Mouse (Mus musculus) hindbrain, embryonic 16.5 days (tissue): ENCODE results near the gene Hnrnpa0. TPM values are rescaled to one million over a fixed set of nuclear protein-coding genes. Genes with fewer than 3 reads are reported as not detected.

Experiments
- ATAC-seq: fragments of 200-750 bp; cut with Nextera tagmentation; 2 replicates; pipeline ENCODE4 v1.8.0; 2017; ENCODE audit warnings: moderate TSS enrichment, moderate library complexity
- H3K27ac ChIP-seq: fragments of 300-500 bp; sonication (generic); 2 replicates; pipeline ENCODE4 v1.5.1; 2014; ENCODE audit warnings: low read depth, mild to moderate bottlenecking, control low read depth, low read length, moderate library complexity
- H3K27me3 ChIP-seq: fragments of 300-500 bp; sonication (generic); replicated peaks from 2 replicates; pipeline ENCODE4 v1.6.1; 2014; ENCODE audit warnings: low read length; ENCODE audit not compliant: control insufficient read depth, insufficient read depth
- H3K36me3 ChIP-seq: fragments of 300-500 bp; sonication (generic); 2 replicates; pipeline ENCODE4 v1.6.1; 2014; ENCODE audit warnings: mild to moderate bottlenecking, low read length, moderate library complexity, mixed read lengths; ENCODE audit not compliant: control insufficient read depth, insufficient read depth
- H3K4me1 ChIP-seq: fragments of 300-500 bp; sonication (generic); 2 replicates; pipeline ENCODE4 v1.6.1; 2014; ENCODE audit warnings: low read depth, low read length; ENCODE audit not compliant: control insufficient read depth, insufficient read depth
- H3K4me2 ChIP-seq: fragments of 300-500 bp; sonication (generic); 2 replicates; pipeline ENCODE4 v1.6.1; 2014; ENCODE audit warnings: mild to moderate bottlenecking, low read length, control low read depth, moderate library complexity
- H3K4me3 ChIP-seq: fragments of 300-500 bp; sonication (generic); 2 replicates; pipeline ENCODE4 v1.5.1; 2014; ENCODE audit warnings: mild to moderate bottlenecking, low read length, control low read depth, moderate library complexity
- H3K9ac ChIP-seq: fragments of 300-500 bp; sonication (generic); 2 replicates; pipeline ENCODE4 v1.6.1; 2014; ENCODE audit warnings: low read depth, mild to moderate bottlenecking, control low read depth, low read length, moderate library complexity
- H3K9me3 ChIP-seq: fragments of 300-500 bp; sonication (generic); 2 replicates; pipeline ENCODE4 v1.6.1; 2014; ENCODE audit warnings: mild to moderate bottlenecking, low read length, moderate library complexity; ENCODE audit not compliant: control insufficient read depth
- WGBS: fragments of 180-500 bp; shearing (Covaris S2); extraction: QIAGEN DNeasy Blood & Tissue Kit; methylation state at CpG from one replicate; pipeline ENCODE4 v1.1.7; 2014; 5-methylcytosine and 5-hydroxymethylcytosine counted together
- polyA plus RNA-seq: library from polyadenylated mRNA; unstranded; fragments of >200 nt; fragmentation: Nextera tagmentation; extraction: Ambion mirVana; gene quantifications from 2 replicates; pipeline ENCODE4 v1.2.1, GENCODE M21; 2015

Hnrnpa0 gene
- polyA plus RNA-seq, 1 experiment from 2014 or later, result 27.7 TPM

DNA sequence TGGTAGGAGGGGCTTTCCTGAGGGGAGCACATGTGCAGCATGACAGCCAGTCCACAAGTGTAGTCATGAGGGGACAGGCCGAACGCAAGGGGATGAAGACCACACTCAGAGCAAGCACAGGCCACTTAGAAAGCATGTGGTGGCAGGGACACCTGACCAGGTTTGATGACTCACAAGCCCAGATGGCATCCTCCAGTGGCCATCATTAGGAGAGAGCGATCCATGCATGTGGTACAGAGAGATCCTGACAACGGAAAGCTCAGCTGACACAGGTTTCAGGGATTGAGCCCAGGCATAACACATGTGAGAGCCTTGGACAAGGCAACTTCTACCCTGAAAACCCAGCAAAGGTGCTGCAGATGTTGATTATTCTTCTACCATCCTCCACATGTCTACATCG lies 44.0 kb downstream of the Hnrnpa0 start:
- Histone ChIP-seq H3K27ac (no peak overlapping the region), H3K36me3 (peaks cover 8% of the 10 kb centered on the region), H3K9ac (no peak overlapping the region), H3K4me1 (no peaks in the 10 kb centered on the region), H3K4me2 (no peak overlapping the region), H3K4me3 (no peak overlapping the region), H3K9me3 (no peaks in the 10 kb centered on the region), H3K27me3 (no peaks in the 10 kb centered on the region)
- 92% methylated on average over 5 of the region's 5 CpGs for WGBS
- ATAC-seq, result no peak

DNA sequence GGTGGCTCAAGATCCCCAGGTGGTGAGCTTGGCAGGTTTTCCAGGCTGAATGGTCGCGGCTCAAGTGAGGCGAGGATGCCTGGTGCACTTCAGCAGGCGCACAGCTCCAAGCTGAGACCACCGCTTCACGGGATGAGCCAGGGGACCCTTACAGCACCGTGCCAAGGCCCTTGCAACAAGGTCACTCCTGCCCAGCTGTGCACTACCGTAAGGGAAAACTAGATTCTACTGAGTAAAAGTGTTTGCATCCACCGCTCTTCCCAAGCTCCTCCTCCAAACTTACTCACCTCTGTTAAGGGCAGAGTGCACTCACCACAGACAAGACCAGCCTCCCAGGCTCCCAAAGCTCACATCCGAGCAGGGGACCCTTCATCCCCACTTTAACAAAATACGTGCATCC lies 44.8 kb downstream of the Hnrnpa0 start:
- no peaks in the 10 kb centered on the region for H3K9me3 ChIP-seq
- no peaks in the 10 kb centered on the region for H3K27me3 ChIP-seq
- no peaks in the 10 kb centered on the region for H3K4me1 ChIP-seq
- H3K4me2 ChIP-seq, result no peak overlapping the region
- 78% methylated on average over 11 of the region's 11 CpGs for WGBS
- peaks cover 8% of the 10 kb centered on the region for H3K36me3 ChIP-seq
- no peak overlapping the region for H3K9ac ChIP-seq
- no peak overlapping the region for H3K27ac ChIP-seq
- H3K4me3 ChIP-seq, result no peak overlapping the region
- ATAC-seq, result no peak

DNA sequence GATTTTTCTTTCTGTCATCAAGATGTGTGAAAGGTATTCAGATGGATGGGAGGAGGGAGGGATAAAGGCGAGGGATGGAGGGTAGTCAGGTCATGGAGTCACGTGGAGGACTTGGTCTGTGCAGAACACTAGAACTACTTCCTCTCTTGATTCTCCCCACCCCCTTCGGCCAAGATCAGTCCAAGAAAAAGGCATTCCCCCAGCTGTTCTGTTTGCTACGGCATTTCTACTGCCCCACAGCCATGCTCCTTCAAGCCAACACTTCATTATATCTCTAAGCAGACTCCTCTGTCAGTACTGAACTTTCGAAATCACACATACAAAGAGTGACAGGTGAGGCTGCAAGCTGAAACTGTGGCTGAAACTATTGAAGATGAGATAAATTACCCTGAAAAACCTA lies 45.3 kb downstream of the Hnrnpa0 start:
- Histone ChIP-seq H3K27ac (no peak overlapping the region), H3K27me3 (no peaks in the 10 kb centered on the region), H3K36me3 (peaks cover 8% of the 10 kb centered on the region), H3K9ac (no peak overlapping the region), H3K9me3 (no peaks in the 10 kb centered on the region), H3K4me2 (no peak overlapping the region), H3K4me3 (no peak overlapping the region), H3K4me1 (no peaks in the 10 kb centered on the region)
- WGBS, result 77% methylated on average over 5 of the region's 5 CpGs
- no peak for ATAC-seq

DNA sequence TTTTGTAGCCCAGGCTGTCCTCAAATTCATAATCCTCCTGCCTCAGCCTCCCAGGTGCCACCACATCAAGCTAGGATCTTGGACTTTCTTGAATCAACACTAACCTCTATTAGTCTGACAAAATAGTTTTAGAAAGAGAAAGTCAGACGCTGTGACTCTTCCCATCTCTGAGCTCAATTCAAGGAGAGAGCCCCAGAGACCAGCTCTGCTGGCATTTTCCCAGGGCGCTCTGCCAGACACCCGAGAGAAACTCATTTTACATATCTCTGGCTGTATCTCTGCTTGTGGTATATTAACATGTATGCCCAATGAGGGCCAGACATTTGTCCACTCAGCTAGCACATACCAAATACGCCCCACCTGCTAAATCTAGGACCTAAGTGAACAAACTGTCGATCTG lies 50.0 kb downstream of the Hnrnpa0 start:
- H3K4me3 ChIP-seq, result no peak overlapping the region
- no peaks in the 10 kb centered on the region for H3K9me3 ChIP-seq
- H3K4me2 ChIP-seq, result no peak overlapping the region
- H3K27ac ChIP-seq, result no peak overlapping the region
- WGBS, result 73% methylated on average over 5 of the region's 5 CpGs
- H3K4me1 ChIP-seq, result no peaks in the 10 kb centered on the region
- no peaks in the 10 kb centered on the region for H3K27me3 ChIP-seq
- peaks cover 3% of the 10 kb centered on the region for H3K36me3 ChIP-seq
- no peak overlapping the region for H3K9ac ChIP-seq
- ATAC-seq, result no peak

Other genes starting within 250 kb of the Hnrnpa0 start
- 83.3 and 96.1 TPM in 2 replicates for gene Spock1, start 220.2 kb downstream of the Hnrnpa0 start, polyA plus RNA-seq
- 13.2 and 13.6 TPM in 2 replicates for gene Klhl3, start 15.0 kb downstream of the Hnrnpa0 start, polyA plus RNA-seq
- gene Idnk, start 29.1 kb upstream of the Hnrnpa0 start, polyA plus RNA-seq, result 53.5 and 56.3 TPM in 2 replicates
- gene Ubqln1, start 87.1 kb upstream of the Hnrnpa0 start, polyA plus RNA-seq, result 129 and 142 TPM in 2 replicates
- gene Gkap1, start 147.1 kb upstream of the Hnrnpa0 start, polyA plus RNA-seq, result 22.1 and 22.8 TPM in 2 replicates
- gene Kif27, start 230.6 kb upstream of the Hnrnpa0 start, polyA plus RNA-seq, result 1.7 and 2.2 TPM in 2 replicates